Mouse (Mus musculus) stomach, postnatal 0 days (tissue): ENCODE results near the gene Ercc6l.

Experiments
- CTCF ChIP-seq: IDR thresholded peaks from 2 replicates; pipeline ENCODE4 v1.5.1; 2016; ENCODE audit warnings: antibody characterized with exemption, low read depth, mild to moderate bottlenecking, moderate library complexity
- EP300 ChIP-seq: optimal IDR thresholded peaks from 2 replicates; pipeline ENCODE3; 2016; ENCODE audit warnings: antibody characterized with exemption

DNA sequence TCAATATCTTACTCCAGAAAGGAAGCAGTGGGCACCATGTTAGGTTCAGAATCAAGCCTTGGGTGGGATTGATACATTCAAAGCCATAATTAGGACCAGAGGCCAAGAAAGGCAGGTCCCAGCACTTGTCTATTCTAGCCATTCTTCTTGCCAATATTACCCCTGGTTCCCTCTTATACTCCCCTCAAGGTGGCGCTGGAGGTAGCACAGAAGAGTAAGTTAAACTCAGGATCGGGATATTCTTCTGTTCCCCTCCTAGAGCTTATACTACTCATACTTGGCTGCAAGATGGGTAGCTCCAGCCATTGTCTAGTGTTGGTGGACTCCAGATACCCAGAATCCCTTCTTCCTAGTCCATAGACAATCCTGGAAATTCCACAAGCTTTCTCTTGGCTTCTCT is 6.2 kb upstream of the Ercc6l start:
- TF ChIP-seq CTCF: peak; percentile 47
- no peak for TF ChIP-seq EP300
